11 mouse cellular contexts compared by ENCODE assay signal in the genomic region with DNA sequence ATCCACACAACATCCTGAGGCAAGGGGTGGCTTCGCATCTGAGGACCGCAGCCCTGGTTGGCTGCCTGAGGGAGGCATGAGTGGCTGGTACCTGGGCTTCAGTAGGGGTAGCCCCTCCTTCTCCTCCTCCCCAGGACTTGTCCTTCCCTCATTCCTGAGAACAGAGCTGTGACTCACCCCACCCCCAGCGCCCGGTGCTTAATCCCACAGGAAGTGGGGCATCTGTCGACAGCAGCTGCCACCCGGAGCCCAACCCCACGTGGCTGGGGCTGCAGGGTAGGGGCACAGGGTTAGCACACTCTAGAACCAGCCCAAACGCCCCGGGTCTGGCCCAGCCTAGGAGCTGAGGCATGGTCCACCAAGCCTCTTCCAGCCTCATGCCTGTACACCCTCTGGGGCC. TPM values are rescaled to one million over a fixed set of nuclear protein-coding genes. Genes with fewer than 3 reads are reported as not detected.
DNase-seq lines count a peak whose midpoint lies in the region; ATAC-seq and TF ChIP-seq lines count a peak whose summit lies in the region.
"Had no signal": no experiment of that assay in that cellular context is flagged by ENCODE, and none has a peak within 500 bp of the region (broad histone marks: within the 10 kb centered on the region; RNA-seq: fewer than 3 reads in every experiment).

No protein-coding gene starts in this region.

- H3K4me3 ChIP-seq in hindbrain, embryonic 12.5 days: no peak overlapping the region
- H3K4me3 ChIP-seq in hindbrain, embryonic 16.5 days (ENCODE audit: low read length): no peak overlapping the region
- H3K4me3 ChIP-seq in limb, embryonic 14.5 days (replicated peaks; ENCODE audit: low read length): no peak overlapping the region

- no peaks in the 10 kb centered on the region for H3K9me3 ChIP-seq in hindbrain, embryonic 12.5 days (replicated peaks)
- H3K9me3 ChIP-seq in hindbrain, embryonic 16.5 days (ENCODE audit: control insufficient read depth, low read length): no peaks in the 10 kb centered on the region
- H3K9me3 ChIP-seq in limb, embryonic 14.5 days (ENCODE audit: control insufficient read depth, low read length): no peaks in the 10 kb centered on the region

- no peak for TF ChIP-seq POLR2A in limb, embryonic 14.5 days (IDR thresholded peaks at IDR 0.05; ENCODE audit: borderline replicate concordance, extremely low read depth, insufficient read depth, insufficient read length)

- WGBS in hindbrain, embryonic 12.5 days: 48% methylated on average over 9 of the region's 9 CpGs
- WGBS in hindbrain, embryonic 16.5 days: 45% methylated on average over 9 of the region's 9 CpGs
- WGBS in limb, embryonic 14.5 days: 25% methylated on average over 9 of the region's 9 CpGs

- H3K4me1 ChIP-seq in hindbrain, embryonic 12.5 days: peaks cover 45% of the 10 kb centered on the region
- peaks cover 12% of the 10 kb centered on the region for H3K4me1 ChIP-seq in hindbrain, embryonic 16.5 days (ENCODE audit: control insufficient read depth, insufficient read depth, low read depth, low read length)
- H3K4me1 ChIP-seq in limb, embryonic 14.5 days (ENCODE audit: control insufficient read depth, insufficient read depth, low read length): peaks cover 12% of the 10 kb centered on the region

- no peak overlapping the region for H3K9ac ChIP-seq in hindbrain, embryonic 12.5 days
- no peak overlapping the region for H3K9ac ChIP-seq in hindbrain, embryonic 16.5 days (ENCODE audit: low read depth, low read length)
- H3K9ac ChIP-seq in limb, embryonic 14.5 days (ENCODE audit: low read depth, low read length, severe bottlenecking): no peak overlapping the region

- no peak overlapping the region for H3K4me2 ChIP-seq in hindbrain, embryonic 12.5 days (replicated peaks)
- H3K4me2 ChIP-seq in hindbrain, embryonic 16.5 days (ENCODE audit: low read length): no peak overlapping the region
- H3K4me2 ChIP-seq in limb, embryonic 14.5 days (replicated peaks; ENCODE audit: low read depth, low read length, severe bottlenecking): no peak overlapping the region

- peak; percentile 78 for DNase-seq in retina, postnatal 1 day
- DNase-seq in retina, embryonic 14.5 days (ENCODE audit: low spot score): no peak
- DNase-seq in NIH3T3 (ENCODE audit: low read depth): peak; percentile 62
- no peak for DNase-seq in limb, embryonic 14.5 days (ENCODE audit: low spot score)
- no peak for DNase-seq in layer of hippocampus, adult 8-10 months (ENCODE audit: low spot score in 2 of 2)
- DNase-seq: adrenal gland, adult 8-10 months; cerebellum, adult 2 months; kidney, postnatal 36 days; liver had no signal

- H3K27me3 ChIP-seq in hindbrain, embryonic 12.5 days: no peaks in the 10 kb centered on the region
- H3K27me3 ChIP-seq in hindbrain, embryonic 16.5 days (replicated peaks; ENCODE audit: control insufficient read depth, insufficient read depth, low read length): no peaks in the 10 kb centered on the region
- H3K27me3 ChIP-seq in limb, embryonic 14.5 days (ENCODE audit: control insufficient read depth, insufficient read depth, low read length): no peaks in the 10 kb centered on the region

- 0 out of 2 replicates have a peak overlapping the region, but pooled peaks have one; percentile 36 for H3K27ac ChIP-seq in hindbrain, embryonic 12.5 days
- H3K27ac ChIP-seq in hindbrain, embryonic 16.5 days (ENCODE audit: low read depth, low read length): no peak overlapping the region
- H3K27ac ChIP-seq in limb, embryonic 14.5 days (replicated peaks; ENCODE audit: low read depth, low read length): no peak overlapping the region

- no peaks in the 10 kb centered on the region for H3K36me3 ChIP-seq in hindbrain, embryonic 12.5 days
- no peaks in the 10 kb centered on the region for H3K36me3 ChIP-seq in hindbrain, embryonic 16.5 days (ENCODE audit: control insufficient read depth, insufficient read depth, low read length)
- H3K36me3 ChIP-seq in limb, embryonic 14.5 days (ENCODE audit: control insufficient read depth, insufficient read depth, low read length): 0 out of 2 replicates have a peak, but pooled peaks cover 3% of the 10 kb centered on the region

- ATAC-seq in hindbrain, embryonic 12.5 days (ENCODE audit: low FRiP score): no peak
- no peak for ATAC-seq in hindbrain, embryonic 16.5 days
- ATAC-seq in limb, embryonic 14.5 days (ENCODE audit: low FRiP score, low read depth): peak; percentile 41

RNA-seq across cellular contexts. Expression of gene Nudt14, which starts 4.0 kb away (rescaled TPM):
- 51.5 and 65.9 TPM in 2 replicates for polyA plus RNA-seq in hindbrain, embryonic 12.5 days (2016; fragmentation: Nextera tagmentation; extraction: Ambion mirVana)
- 54.2 and 57.3 TPM in 2 replicates for polyA plus RNA-seq in hindbrain, embryonic 16.5 days (2015; fragmentation: Nextera tagmentation; extraction: Ambion mirVana)
- polyA plus RNA-seq in limb, embryonic 14.5 days (2012; rRNA removed): 50.4 and 54.4 TPM in 2 replicates
- 78.4 and 96.0 TPM in 2 replicates for polyA plus RNA-seq in limb, embryonic 14.5 days (2014; fragmentation: Nextera tagmentation; extraction: Ambion mirVana)
- total RNA-seq in layer of hippocampus, adult 8-10 months (2022): 10 to 100 TPM in 3 of 4 experiments, 1 to 10 TPM in 1; 9.7 to 12.1 (median 11.1) TPM

RNA-seq across cellular contexts. Expression of gene Jag2, which starts 8.3 kb away (rescaled TPM):
- polyA plus RNA-seq in hindbrain, embryonic 12.5 days (2016; fragmentation: Nextera tagmentation; extraction: Ambion mirVana): 9.4 and 10.3 TPM in 2 replicates
- polyA plus RNA-seq in hindbrain, embryonic 16.5 days (2015; fragmentation: Nextera tagmentation; extraction: Ambion mirVana): 10.7 and 11.1 TPM in 2 replicates
- 45.8 and 48.4 TPM in 2 replicates for polyA plus RNA-seq in limb, embryonic 14.5 days (2012; rRNA removed)
- polyA plus RNA-seq in limb, embryonic 14.5 days (2014; fragmentation: Nextera tagmentation; extraction: Ambion mirVana): 12.5 and 14.3 TPM in 2 replicates
- total RNA-seq in layer of hippocampus, adult 8-10 months (2022): 10 to 100 TPM; 47.1 to 61.1 (median 56.9) TPM

RNA-seq across cellular contexts. Expression of gene Btbd6, which starts 38.4 kb away (rescaled TPM):
- 34.5 and 34.8 TPM in 2 replicates for polyA plus RNA-seq in hindbrain, embryonic 12.5 days (2016; fragmentation: Nextera tagmentation; extraction: Ambion mirVana)
- 54.3 and 55.8 TPM in 2 replicates for polyA plus RNA-seq in hindbrain, embryonic 16.5 days (2015; fragmentation: Nextera tagmentation; extraction: Ambion mirVana)
- 31.0 and 52.7 TPM in 2 replicates for polyA plus RNA-seq in limb, embryonic 14.5 days (2012; rRNA removed)
- 27.3 and 27.4 TPM in 2 replicates for polyA plus RNA-seq in limb, embryonic 14.5 days (2014; fragmentation: Nextera tagmentation; extraction: Ambion mirVana)
- 10 to 100 TPM; 55.3 to 61.7 (median 58.9) TPM for total RNA-seq in layer of hippocampus, adult 8-10 months (2022)

Comparison
In these comparisons a context has a peak if more than half of its experiments do, and no peak if none do; other contexts are left out.
1. DNase-seq: peak in retina, postnatal 1 day (single experiment) and NIH3T3 (single experiment); none in retina, embryonic 14.5 days (single experiment), limb, embryonic 14.5 days (single experiment) and layer of hippocampus, adult 8-10 months (0 of 2).